Mouse (Mus musculus): Measurements from ENCODE around the gene Fut7.
"Not testable (repeated sequence)": the region's sequence is repeated elsewhere in the genome, so short reads cannot be mapped to it uniquely, and the experiment has no call there.

Gene Fut7

GRCm38 (mm10) chr2:25422587-25423410 lies at the start of gene Fut7:
Gene Fut7 (plus strand): TSS chr2:25423267.
- peak in 1 of 2 experiments; percentile 40 for DNase-seq (ENCODE audit: low spot score in 2 of 2)

GRCm38 (mm10) chr2:25373431-25373830 lies 49.6 kb upstream of the Fut7 start:
- DNase-seq (ENCODE audit: low spot score in 2 of 2) = no peak

GRCm38 (mm10) chr2:25376589-25376988 lies 46.5 kb upstream of the Fut7 start:
- peak in 1 of 2 experiments; percentile 57 for DNase-seq (ENCODE audit: low spot score in 2 of 2)

GRCm38 (mm10) chr2:25384492-25384891 lies 38.6 kb upstream of the Fut7 start:
- no peak for DNase-seq (ENCODE audit: low spot score in 2 of 2)

- no peak for DNase-seq (ENCODE audit: low spot score in 2 of 2)
These were observed 31.8 kb upstream of the Fut7 start for GRCm38 (mm10) chr2:25391266-25391665.

- peak; percentile 24 to 40 for DNase-seq (ENCODE audit: low spot score in 2 of 2)
These were observed 28.5 kb upstream of the Fut7 start for GRCm38 (mm10) chr2:25394281-25395221.

GRCm38 (mm10) chr2:25395721-25396596 lies 27.1 kb upstream of the Fut7 start, which contains the start of gene Entpd2:
Gene Entpd2 (plus strand): TSS chr2:25395874.
- DNase-seq (ENCODE audit: low spot score in 2 of 2) = peak; percentile 49 to 51

- DNase-seq (ENCODE audit: low spot score in 2 of 2) = peak in 1 of 2 experiments; percentile 45
These were observed 26.5 kb upstream of the Fut7 start for GRCm38 (mm10) chr2:25396597-25396983.

- DNase-seq (ENCODE audit: low spot score in 2 of 2) = no peak
These were observed 26.1 kb upstream of the Fut7 start for GRCm38 (mm10) chr2:25397010-25397409.

GRCm38 (mm10) chr2:25398065-25398464 lies 25.0 kb upstream of the Fut7 start:
- no peak for DNase-seq (ENCODE audit: low spot score in 2 of 2)

GRCm38 (mm10) chr2:25399051-25399450 lies 24.0 kb upstream of the Fut7 start, which contains the start of gene Npdc1:
Gene Npdc1 (plus strand): TSS chr2:25399351.
- DNase-seq (ENCODE audit: low spot score in 2 of 2) = no peak

GRCm38 (mm10) chr2:25400291-25400690 lies 22.8 kb upstream of the Fut7 start:
- peak in 1 of 2 experiments; percentile 53 for DNase-seq (ENCODE audit: low spot score in 2 of 2)

GRCm38 (mm10) chr2:25400764-25401163 lies 22.3 kb upstream of the Fut7 start:
- DNase-seq (ENCODE audit: low spot score in 2 of 2) = peak; percentile 47 to 68

- peak; percentile 61 to 76 for DNase-seq (ENCODE audit: low spot score in 2 of 2)
These were observed 20.6 kb upstream of the Fut7 start for GRCm38 (mm10) chr2:25402377-25402971.

- peak; percentile 50 to 64 for DNase-seq (ENCODE audit: low spot score in 2 of 2)
These were observed 20.0 kb upstream of the Fut7 start for GRCm38 (mm10) chr2:25402972-25403601.

- no peak for DNase-seq (ENCODE audit: low spot score in 2 of 2)
These were observed 19.1 kb upstream of the Fut7 start for GRCm38 (mm10) chr2:25403994-25404393.

GRCm38 (mm10) chr2:25408908-25409307 lies 14.2 kb upstream of the Fut7 start:
- no peak for DNase-seq (ENCODE audit: low spot score in 2 of 2)

- not testable (repeated sequence) for DNase-seq (ENCODE audit: low spot score in 2 of 2)
These were observed 9.6 kb upstream of the Fut7 start for GRCm38 (mm10) chr2:25413436-25413835.

- peak in 1 of 2 experiments; percentile 42 for DNase-seq (ENCODE audit: low spot score in 2 of 2)
These were observed 5.6 kb upstream of the Fut7 start for GRCm38 (mm10) chr2:25417426-25417825.

- DNase-seq (ENCODE audit: low spot score in 2 of 2) = no peak
These were observed 1.2 kb upstream of the Fut7 start for GRCm38 (mm10) chr2:25421896-25422295.
